Mouse (Mus musculus): ENCODE data around the gene Zfp354b.

Gene Zfp354b

DNA sequence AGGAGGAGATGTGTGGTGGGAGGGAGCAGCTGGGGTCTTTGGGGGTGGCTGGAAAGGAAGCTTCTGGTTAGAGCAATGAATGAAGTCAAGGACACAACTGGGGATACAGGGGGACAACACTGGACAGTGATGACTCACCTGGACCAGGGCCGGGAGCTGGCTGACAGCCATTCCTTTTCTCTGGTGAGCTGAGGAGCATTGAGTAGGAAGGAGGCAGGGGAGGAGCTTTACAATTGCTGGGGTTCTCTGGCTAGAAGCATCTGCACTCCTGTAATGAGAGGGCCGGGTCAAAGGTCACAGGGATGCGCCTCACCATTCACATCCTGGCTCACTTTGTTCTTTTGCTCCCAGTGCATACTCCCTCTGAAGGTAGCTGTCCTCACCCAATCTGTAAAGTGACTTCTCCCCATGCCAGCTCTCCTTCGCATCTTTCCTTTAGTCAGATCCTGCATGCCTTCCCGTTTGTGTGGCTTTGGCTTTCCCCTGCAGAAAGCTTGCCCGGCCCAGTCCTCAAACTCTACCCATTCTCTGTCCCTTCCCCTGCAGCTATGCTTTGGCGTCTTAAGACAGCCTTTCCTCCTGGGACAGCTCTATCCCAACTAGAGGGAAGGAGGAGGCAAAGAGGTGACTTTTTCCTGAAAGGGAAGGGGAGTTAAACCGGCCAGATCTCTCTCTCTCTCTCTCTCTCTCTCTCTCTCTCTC, 45.1 kb downstream of the Zfp354b start:
- in situ Hi-C loops (cut with MboI; ENCODE audit: low sequenced_read_pairs): no loop called here

DNA sequence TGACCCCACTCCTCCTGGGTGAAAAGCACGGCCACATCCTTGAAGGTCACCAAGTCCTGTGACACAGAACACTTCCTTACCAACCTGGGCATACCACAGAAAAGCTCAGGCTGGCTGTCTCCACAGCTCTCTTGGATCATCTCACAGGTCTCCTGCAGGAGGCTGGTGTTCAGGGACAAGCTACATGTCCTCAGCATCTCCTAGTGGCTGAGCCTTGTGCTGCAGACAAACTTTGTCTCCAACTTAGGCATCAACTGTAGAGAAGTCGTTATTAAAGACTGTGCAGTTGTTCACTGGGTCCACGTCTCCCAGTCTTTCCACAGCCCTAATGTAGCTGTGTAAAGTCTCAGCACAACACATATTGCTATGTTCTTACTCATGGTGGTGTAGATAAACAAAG, 47.7 kb downstream of the Zfp354b start:
- in situ Hi-C loops (cut with MboI; ENCODE audit: low sequenced_read_pairs): no loop called here

DNA sequence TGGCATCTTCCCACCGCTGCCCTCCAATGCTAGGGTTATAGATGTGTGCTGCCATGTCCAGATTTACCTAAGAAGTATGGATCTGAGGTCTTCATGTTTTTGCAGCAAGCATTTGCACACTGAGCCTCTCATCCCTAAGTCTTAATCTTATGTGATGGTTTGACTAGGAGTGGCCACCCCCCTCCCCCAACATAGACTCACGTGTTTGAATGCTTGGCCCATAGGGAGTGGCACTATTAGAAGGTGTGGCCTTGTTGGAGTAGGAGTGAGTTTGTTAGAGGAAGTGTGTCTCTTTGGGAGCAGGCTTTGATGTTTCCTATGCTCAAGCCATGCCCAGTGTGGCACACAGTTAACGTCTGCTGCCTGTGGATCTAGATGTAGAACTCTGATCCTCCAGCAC, 52.8 kb downstream of the Zfp354b start:
- in situ Hi-C loops (cut with MboI; ENCODE audit: low sequenced_read_pairs): no loop called here

Data from CH12F3 (cell line).